Mouse (Mus musculus): ENCODE measurements around the gene Scrt2.
A peak's percentile ranks its signal among the peaks of the same experiment; 100 is the strongest.

GRCm38 (mm10) chr2:152111920-152112319, 30.6 kb downstream of the Scrt2 start:
- TF ChIP-seq TAL1 (conservative IDR thresholded peaks at IDR 0.05; ENCODE audit: low read depth, low read length): no peak
- peak; percentile 99 for TF ChIP-seq CTCF (IDR thresholded peaks at IDR 0.05; ENCODE audit: low read depth, low read length)
- TF ChIP-seq GATA1 (IDR thresholded peaks at IDR 0.05; ENCODE audit: borderline replicate concordance, low read length): no peak
- no peak for TF ChIP-seq POLR2AphosphoS5 (IDR thresholded peaks at IDR 0.05; ENCODE audit: insufficient replicate concordance, low read depth, low read length)
